Mouse (Mus musculus): Measurements from ENCODE around the gene Rarb.

- no peak for TF ChIP-seq CTCF (IDR thresholded peaks at IDR 0.05)
- TF ChIP-seq EP300 (IDR thresholded peaks at IDR 0.05) = no peak
These were observed 434.2 kb downstream of the Rarb start for GRCm38 (mm10) chr14:16384783-16385182.
